In the genomic region with DNA sequence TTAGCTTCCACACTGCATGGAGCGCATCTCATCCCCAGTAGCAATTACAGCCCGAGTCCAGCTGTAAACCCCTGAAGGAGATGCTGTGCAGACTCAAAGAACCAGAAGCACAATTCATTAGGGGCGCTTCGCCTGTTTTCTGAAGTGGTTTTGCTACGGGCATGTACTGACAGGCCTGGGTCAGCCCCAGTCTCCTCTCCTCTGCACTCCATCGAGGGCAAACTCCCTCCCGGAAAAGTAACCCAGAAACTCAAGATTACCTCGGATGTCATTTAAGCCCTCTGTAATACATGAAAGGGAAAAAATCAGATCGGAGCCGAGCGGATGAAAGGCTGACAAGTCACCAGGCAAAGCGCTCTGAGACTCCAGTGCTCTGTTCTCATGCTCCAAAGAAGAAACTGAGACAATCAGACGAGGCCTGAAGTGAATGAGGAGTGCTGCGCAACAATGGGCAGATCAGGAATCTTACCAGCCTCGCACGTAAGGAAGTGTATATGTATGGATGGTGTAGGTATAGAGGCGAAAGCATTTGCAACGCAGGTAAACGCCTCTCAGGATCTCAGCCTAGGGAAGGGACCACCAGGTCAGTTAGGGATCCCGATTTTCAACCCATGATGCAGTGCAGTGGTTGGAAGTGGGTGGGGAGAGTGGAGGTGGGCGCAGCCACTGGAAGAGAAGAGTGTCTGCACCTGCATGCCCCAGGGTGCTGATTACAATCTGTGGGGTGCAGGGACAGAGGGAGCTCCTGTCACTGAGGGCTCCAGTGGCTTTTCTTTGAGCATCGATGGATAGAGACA, we compare ENCODE assay signal across 9 mouse cellular contexts.
DNase-seq lines count a peak whose midpoint lies in the region; ATAC-seq and TF ChIP-seq lines count a peak whose summit lies in the region.
"Had no signal": no experiment of that assay in that cellular context is flagged by ENCODE, and none has a peak within 500 bp of the region (broad histone marks: within the 10 kb centered on the region; RNA-seq: fewer than 3 reads in every experiment).

No protein-coding gene starts in this region.

- TF ChIP-seq CTCF in brain, embryonic 14.5 days (IDR thresholded peaks at IDR 0.05; ENCODE audit: borderline replicate concordance, extremely low read depth, insufficient read depth, insufficient read length), result no peak

- H3K4me2 ChIP-seq in midbrain, embryonic 13.5 days (replicated peaks), result peak overlapping the region; percentile 42
- H3K4me2 ChIP-seq: lung, embryonic 15.5 days had no signal

- no peak for TF ChIP-seq POLR2A in brain, embryonic 14.5 days (IDR thresholded peaks at IDR 0.05; ENCODE audit: borderline replicate concordance, extremely low read depth, insufficient read depth, insufficient read length, poor library complexity, severe bottlenecking)

- H3K36me3 ChIP-seq in midbrain, embryonic 13.5 days, result no peaks in the 10 kb centered on the region
- H3K36me3 ChIP-seq: lung, embryonic 15.5 days had no signal

- H3K9ac ChIP-seq in midbrain, embryonic 13.5 days (replicated peaks), result peak overlapping the region; percentile 45; the same call in 1 of the 2 replicates
- H3K9ac ChIP-seq: lung, embryonic 15.5 days had no signal

- peak overlapping the region; percentile 8; the same call in 1 of the 2 replicates for H3K4me3 ChIP-seq in midbrain, embryonic 13.5 days (replicated peaks)
- H3K4me3 ChIP-seq: lung, embryonic 15.5 days had no signal

- H3K4me1 ChIP-seq in midbrain, embryonic 13.5 days (replicated peaks), result peaks cover 52% of the 10 kb centered on the region
- H3K4me1 ChIP-seq: lung, embryonic 15.5 days had no signal

- 13% methylated on average over 22 of the region's 22 CpGs for WGBS in midbrain, embryonic 13.5 days

- DNase-seq in R1 (ENCODE audit: low read depth, low spot score), result peak; percentile 21
- peak; percentile 78 for DNase-seq in brain, embryonic 14.5 days (ENCODE audit: low read depth)
- DNase-seq in forelimb bud, embryonic 11.5 days (ENCODE audit: low read depth, low spot score), result peak; percentile 43
- no peak for DNase-seq in layer of hippocampus, adult 8-10 months (ENCODE audit: low spot score in 2 of 2)
- no peak for DNase-seq in urinary bladder, postnatal 25 days (ENCODE audit: low spot score)
- no peak for DNase-seq in cerebellum, adult 18-20 months
- DNase-seq: layer of hippocampus, adult 9-11 months had no signal

- H3K27ac ChIP-seq in midbrain, embryonic 13.5 days, result peak overlapping the region; percentile 79
- H3K27ac ChIP-seq: lung, embryonic 15.5 days had no signal

- H3K27me3 ChIP-seq in midbrain, embryonic 13.5 days, result peaks cover 11% of the 10 kb centered on the region; the same call in 1 of the 2 replicates
- H3K27me3 ChIP-seq: lung, embryonic 15.5 days had no signal

- peak; percentile 50 for ATAC-seq in midbrain, embryonic 13.5 days

- H3K9me3 ChIP-seq in midbrain, embryonic 13.5 days, result no peaks in the 10 kb centered on the region
- H3K9me3 ChIP-seq: lung, embryonic 15.5 days had no signal

Comparison
In these comparisons a context has a peak if more than half of its experiments do, and no peak if none do; other contexts are left out.
1. DNase-seq: peak in R1 (single experiment), brain, embryonic 14.5 days (single experiment) and forelimb bud, embryonic 11.5 days (single experiment); none in layer of hippocampus, adult 8-10 months (0 of 2), urinary bladder, postnatal 25 days (single experiment) and cerebellum, adult 18-20 months (0 of 2).